Mouse (Mus musculus): ENCODE measurements around the gene Rnf167.
A peak's percentile ranks its signal among the peaks of the same experiment; 100 is the strongest.

Rnf167 gene

DNA sequence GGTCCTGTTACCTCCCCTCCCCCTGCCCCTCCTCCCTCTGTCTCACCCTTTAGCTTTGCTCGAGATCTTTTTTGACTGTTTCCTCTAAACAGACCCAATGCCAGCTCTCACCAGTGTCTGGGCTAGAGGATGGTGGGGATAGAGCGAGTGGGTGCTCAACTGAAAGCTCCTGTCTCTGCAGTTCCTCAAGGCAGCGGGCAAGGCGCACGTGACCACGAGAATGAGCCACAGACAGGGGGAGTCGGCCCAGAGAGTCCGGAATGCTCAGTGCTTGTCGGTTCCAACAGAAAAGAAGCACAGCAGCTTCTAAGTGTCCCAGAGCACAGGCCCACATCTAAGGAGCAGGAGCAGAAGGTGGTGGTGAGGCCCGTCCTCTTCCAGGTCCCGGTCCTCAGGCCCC is 27.5 kb downstream of the Rnf167 start:
- no peak for DNase-seq (ENCODE audit: low spot score in 2 of 2)

DNA sequence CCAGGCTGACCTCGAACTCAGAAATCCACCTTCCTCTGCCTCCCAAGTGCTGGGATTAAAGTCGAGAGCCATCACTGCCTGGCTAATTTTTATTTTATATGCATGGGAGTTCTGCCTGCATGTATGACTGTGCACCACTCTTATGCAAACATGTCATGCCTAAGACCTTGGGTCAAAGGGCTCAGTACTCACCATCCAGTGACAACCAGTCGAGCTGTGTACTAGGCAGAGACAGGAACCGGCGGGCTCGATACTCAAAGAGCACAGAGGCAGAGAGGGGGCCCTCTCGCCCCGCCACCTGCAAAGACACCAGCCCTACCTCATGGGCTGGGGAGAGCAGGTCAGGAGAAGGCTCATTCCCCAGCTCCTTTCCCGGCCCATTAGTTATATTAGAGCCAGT is 31.1 kb downstream of the Rnf167 start:
- DNase-seq (ENCODE audit: low spot score in 2 of 2), result no peak

DNA sequence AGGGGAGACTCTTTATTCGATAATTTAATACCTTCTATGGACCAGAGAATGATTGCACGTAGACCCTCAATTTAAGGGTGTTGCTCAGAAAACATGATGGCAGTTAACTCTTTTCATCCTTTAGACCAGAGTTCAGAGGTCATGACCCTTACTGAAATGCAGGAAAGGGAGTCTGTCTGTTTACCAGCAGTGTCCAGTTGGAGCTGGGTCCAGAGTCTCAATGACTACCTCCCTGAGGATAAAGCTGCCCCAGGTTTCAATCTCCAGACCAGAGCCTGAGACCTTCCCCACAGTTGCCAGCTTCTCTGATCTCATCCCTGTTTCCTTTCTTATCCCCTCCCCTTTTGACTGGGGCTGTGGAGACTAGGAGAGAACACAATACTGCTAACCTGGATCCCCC is 31.5 kb downstream of the Rnf167 start:
- no peak for DNase-seq (ENCODE audit: low spot score in 2 of 2)

DNA sequence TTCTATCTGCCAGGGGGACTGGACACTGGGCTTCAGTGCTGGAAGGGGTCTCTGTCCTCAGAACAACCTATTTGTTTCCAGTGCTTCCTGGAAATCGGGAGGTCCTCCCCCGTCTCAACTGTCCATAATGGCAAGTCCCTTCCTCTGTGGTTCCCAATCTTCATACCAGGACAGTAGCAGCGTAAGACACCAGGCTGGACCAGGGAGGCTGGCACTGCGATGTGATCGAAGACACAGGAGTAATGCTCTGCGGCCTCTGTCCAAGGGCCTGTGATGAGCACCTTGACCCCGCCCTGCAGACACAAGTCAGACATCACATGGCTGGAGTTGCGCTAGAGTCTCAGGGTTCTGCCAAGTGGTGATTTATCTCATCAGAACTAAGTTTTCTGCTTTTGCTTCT is 32.3 kb downstream of the Rnf167 start:
- DNase-seq (ENCODE audit: low spot score in 2 of 2), result no peak

DNA sequence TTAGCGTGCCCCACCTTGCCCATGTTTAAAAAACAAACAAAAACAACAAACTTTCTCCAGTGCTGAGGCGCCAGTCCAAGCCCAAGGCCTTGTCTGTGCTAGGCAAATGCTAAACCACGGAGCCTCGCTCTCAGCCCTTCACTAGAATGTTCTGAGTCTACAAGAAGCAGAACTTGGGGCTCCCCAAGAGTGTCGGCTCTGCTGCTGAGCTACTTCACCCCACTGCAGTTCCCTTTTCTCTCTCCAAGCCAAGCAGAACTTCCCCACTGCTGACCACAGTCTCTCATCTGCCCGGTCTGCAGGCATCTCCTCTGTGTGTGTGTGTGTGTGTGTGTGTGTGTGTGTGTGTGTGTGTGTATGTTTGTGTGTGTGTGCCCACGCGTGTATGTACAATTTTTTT is 32.9 kb downstream of the Rnf167 start:
- DNase-seq (ENCODE audit: low spot score in 2 of 2), result no peak

DNA sequence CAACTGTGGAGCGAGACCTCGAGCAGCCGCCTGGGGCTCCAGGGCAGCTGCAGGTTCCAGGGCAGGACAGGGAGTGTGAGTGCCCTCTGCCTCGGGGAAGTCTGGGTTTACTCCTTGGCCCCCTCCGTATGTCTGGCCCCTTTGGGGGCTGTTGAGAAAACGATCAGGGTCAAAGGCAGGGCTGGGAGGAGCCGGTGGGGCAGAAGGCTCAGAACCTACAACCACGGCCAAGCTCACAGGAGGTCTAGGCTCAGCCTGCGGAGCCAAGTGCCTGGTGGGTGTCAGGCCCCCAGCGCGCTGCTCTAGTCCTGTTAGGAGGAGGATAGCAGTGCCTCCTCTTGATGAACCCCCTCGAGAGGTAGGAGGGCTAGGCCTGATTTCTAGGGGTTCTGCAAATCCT is 34.1 kb downstream of the Rnf167 start:
- DNase-seq (ENCODE audit: low spot score in 2 of 2), result no peak

DNA sequence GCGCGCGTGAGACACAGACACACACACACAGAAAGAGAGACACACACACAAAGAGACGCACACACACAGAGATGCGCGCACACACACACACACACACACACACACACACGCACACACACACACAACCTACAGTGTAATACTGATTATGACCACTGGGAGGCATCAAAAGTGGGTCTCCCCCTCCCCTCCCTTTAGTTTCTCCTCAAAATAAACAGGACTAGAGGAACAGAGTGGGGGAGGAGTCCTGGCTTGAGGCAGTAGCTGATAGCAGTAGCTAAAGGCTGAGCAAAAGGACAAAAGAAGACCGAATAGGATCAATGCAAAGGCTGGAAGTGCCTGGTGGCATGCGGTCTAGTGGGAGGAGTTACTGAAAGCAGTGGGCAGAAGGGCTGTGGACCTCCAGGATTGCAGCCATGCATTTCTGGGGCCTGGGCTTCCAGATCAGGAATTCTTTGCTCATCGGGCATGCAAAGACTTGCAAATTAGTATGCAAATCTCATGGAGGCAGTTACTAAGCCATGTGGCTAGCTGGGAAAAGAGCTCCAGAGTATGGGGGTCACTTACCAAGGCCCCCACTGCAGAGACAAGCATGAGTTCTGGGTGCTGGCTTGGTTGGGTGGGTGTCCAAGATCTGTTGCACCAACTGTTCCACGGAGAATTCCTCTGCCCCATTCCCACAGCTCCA is 35.0 kb downstream of the Rnf167 start:
- no peak for DNase-seq (ENCODE audit: low spot score in 2 of 2)

DNA sequence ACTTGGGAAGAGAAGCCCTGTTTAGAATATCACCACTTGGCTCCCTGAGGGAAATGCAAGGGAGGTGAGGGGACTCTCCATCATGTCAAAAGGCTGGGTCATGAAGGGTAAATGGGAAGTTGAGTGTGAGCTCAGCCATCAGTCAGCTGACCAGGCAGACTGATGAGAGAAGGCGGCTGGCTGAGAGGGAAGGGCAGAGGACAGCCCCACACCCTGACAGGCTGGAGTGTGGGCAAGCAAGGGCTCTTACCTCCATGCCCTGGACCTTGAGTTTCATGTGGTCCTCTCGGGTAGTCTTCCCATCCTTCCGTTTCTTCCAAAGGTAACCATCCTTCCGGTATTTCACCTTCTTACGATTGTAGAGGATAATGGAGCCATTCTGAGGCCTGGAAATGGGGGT is 36.6 kb downstream of the Rnf167 start:
- DNase-seq (ENCODE audit: low spot score in 2 of 2), result no peak

DNA sequence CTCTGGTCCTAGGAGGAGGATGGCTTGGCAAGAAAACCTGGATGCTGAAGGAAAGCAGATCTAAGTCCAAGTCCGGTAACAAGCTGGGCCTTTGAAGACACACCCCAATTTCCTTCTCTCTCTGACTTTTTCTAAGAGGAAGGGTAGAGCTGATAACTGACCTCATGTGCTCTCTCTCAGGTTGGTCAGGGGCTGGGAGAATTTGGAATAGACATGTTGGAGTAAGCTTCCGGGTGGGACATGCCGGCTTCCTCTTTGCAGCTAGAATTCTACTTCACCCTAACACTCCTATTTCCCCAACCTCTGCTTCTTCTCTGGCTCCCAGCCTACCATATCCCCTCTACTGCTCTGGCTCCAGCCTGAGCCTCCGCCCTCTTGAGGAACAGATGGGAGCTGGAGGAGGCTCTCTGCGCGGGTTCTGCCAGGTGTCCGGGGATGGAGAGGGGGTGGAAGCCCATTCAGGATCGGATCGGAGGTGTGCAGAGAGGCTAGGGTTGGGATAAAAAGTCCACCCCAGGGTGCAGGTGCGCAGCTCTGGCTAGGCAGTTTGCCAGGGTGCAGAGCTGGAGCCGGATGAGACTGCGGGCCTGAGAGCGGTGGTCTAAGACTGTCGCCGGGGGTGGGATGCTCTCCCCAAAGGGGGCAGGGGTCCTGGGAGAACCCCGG is 40.0 kb downstream of the Rnf167 start:
- DNase-seq (ENCODE audit: low spot score in 2 of 2), result peak in 1 of 2 experiments; percentile 26

DNA sequence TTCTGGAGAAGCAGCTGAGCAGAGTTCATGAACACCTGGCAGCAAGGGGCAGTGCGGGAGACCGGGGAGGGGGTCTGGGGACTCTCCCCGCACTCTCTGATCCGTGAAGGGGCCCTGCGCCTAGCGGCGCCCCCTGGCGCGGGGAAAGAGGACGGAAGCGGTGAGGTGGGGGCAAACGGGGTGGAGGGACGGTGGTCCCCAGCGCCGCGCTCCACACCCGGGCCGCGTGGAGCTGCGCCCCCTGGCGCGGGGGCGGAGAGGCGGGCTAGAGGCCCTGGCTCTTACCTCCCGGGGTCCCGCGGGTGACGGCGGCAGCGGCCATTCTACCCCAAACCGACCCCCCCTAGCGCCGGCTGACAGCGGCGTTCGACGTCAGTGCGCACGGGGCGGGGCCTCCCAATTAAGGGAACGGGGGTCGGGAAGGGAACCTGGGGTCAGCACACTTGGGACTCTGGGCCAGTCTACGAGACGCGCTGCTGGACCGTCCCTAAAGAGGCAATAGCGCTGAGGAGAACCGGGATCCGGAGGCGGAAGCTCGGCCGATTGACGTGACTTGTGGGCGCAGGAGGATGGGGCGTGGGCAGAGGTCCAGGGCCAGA is 40.7 kb downstream of the Rnf167 start, which contains the start of gene Camta2:
Camta2 (minus strand) TSS at position 505 of the 599 bp plus-strand sequence.
- peak; percentile 83 to 88 for DNase-seq (ENCODE audit: low spot score in 2 of 2)

DNA sequence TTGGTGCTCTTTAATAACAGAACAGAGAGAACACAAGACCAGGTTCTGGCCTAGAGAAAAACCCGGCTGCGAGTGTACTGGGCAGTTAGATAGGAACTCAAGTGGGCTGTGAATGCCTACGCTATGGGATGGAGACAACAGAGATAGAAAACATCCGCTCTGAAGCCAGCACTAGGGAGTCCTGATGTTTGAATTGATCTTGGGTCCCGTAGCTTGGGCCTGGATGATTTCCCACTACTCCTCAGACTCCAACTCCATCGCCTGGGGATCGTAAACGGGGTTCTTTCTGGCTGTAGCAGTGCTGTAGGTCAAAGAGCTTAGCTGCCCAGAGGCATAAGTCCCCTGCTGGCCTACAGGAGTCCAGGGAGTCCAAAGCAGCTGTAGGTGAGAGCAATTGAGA is 41.3 kb downstream of the Rnf167 start:
- no peak for DNase-seq (ENCODE audit: low spot score in 2 of 2)

DNA sequence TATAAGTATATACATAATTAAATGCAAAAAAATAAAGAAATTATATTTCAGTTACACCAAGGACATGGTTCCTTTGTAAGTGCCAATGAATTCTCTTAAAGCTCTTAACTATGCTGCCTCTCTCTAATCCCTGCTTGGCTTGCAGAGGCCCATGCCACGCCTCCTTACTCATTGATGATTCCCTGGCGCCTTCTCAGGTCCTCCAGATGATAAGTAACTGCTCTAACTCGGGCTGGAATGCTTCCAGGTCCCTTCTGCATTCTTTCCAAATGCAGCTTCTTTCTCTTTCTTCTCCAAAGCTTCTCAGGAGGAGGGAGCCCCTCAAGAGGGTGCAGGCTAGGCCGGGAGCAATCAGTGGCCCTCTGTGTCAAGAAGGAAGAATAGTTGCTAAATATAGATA is 42.5 kb downstream of the Rnf167 start:
- no peak for DNase-seq (ENCODE audit: low spot score in 2 of 2)

DNA sequence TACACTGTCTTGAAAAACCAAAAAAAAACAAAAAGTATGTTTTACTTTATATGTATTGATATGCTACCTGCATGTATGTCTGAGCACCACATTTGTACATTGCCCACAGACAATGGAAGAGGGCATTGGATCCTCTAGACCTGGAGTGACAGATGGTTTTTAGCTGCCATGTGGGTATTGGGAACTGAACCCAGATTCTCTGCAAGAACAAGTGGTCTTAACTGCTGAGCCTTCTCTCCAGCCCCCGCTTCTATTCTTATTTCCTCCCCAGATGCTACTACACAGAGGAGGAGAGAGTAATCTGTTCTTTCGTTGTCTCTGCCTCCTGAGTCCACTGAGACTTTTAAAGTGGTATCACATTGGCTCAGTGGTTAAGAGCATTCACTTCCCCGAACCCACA is 46.5 kb downstream of the Rnf167 start:
- DNase-seq (ENCODE audit: low spot score in 2 of 2), result no peak

DNA sequence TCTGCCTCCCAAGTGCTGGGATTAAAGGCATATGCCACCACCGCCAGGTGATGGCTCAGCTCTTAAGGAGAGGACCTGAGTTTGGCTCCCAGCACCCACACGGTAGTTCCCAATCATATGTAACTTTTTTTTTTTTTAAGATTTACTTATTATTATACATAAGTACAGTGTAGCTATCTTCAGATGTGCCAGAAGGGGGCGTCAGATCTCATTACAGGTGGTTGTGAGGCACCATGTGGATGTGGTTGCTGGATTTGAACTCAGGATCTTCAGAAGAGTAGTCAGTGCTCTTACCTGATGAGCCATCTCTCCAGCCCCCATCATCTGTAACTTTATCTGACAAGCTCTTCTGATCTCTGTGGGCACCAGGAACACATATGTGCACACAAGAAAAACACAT is 50.3 kb downstream of the Rnf167 start:
- no peak for DNase-seq (ENCODE audit: low spot score in 2 of 2)

DNA sequence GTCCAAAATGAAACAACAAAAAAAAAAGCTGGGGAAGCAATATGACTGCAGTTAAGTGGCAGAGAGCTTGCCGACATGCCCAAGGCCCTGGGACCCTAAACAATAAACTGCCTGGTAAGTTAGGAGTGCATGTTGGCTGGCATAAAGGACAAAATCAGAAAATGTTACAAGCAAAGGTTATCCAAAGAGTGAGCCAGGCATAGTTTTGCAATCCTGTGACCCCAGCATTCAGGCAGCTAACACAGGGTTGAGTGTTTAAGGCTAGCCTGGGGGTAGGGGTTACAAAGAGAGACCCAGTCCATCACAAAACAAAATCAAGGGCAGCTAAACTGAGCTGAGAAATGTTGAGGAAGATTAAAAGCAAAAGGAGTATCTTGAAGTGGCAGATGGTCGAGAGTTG is 52.0 kb downstream of the Rnf167 start:
- no peak for DNase-seq (ENCODE audit: low spot score in 2 of 2)

DNA sequence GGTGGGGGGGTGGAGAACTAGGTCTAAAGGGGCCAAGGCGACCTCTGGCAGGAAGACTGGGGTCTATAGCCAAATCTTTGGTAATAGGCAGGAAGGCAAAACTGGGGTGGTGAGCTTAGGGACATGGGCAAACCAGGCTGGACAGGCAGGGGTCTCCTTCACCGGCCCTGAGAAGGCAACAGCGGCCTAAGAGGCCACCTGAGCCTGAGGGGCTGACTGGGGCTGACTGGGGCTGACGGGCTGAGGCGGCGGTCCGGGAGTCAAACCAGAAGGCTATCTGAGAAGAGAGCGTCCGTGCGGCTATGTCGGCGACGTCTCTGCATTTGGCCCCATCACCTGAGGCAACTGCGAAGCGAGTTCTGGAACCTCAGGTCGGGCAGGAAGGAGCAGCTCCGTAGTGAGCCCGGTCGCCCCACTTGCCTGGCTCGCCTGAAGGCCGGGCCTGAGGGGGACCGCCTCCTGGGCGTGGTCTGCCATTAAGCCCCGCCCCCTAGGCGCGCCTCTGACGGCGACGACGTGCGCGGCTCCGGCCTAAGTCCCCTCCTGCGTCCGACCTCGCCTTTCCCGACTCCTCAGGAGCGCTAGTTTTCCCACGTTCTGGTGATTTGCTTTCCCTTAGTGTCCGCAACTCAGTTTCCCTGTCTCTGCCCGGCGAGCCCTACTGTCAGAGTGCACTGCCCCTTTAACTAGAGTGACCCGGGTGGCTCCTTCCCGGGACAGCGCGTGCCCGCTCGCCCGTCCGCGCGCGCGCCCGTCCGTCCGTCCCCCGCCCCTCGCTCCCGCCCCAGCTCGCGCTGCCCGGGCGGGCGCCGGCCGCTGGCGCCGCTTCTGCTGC is 52.9 kb downstream of the Rnf167 start, which contains the start of the genes Inca1 and Kif1c:
Inca1 (minus strand) TSS at position 434 of the 835 bp plus-strand sequence.
Kif1c (plus strand) TSS at position 827 of the 835 bp plus-strand sequence.
- peak; percentile 95 for DNase-seq (ENCODE audit: low spot score in 2 of 2)

DNA sequence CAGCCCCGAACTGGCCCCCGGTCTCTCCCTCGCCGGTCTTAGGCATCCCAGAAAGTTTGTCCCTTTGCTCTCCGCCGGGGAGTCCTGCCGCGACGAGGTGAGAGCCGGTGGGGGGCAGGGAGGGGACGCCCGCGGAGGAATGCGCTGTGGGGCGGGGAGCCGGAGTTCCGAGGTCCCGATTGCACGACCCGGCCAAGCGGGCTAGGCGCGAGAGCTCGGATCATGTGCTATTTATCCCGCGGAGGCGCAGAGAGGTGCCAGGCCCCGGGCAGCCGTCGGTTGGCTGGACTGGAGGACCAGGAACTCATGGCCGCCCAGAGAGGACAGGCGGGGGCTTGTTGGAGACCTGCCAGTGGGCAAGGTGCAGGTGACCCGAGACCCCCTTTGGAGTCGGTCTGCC is 53.6 kb downstream of the Rnf167 start:
- peak; percentile 73 to 74 for DNase-seq (ENCODE audit: low spot score in 2 of 2)
